Mouse (Mus musculus) right cerebral cortex, postnatal 25 days (tissue): ENCODE measurements around the gene Cyth1.

Source experiments
- DNase-seq: peaks from one replicate; pipeline ENCODE4 v3.0.0; 2022

The Cyth1 gene

DNA sequence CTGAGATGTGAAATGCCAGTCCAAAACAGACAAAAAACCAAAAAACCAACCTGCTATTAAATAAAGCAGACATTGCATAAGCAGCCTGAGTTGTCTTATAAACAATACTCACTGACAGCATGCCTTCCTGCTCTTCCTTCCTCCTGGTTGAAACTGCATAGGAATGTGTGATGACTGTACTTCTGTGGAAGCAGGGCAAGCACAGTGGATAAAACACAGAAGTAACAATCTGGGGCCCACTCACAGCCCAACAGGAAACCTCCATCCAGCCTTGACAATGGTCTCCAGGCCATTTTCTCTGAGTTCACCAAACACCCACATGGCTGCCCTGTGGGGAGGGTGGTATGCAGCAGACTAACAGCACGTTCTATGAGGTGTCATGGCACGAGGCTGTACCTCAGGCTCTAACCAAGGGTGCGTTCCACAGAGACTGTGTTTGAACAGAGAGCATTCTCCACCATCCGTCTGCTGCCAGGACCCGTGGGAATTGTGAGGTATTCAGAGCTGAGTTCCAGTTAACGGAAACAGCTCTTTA lies 26.0 kb downstream of the Cyth1 start:
- no peak for DNase-seq

DNA sequence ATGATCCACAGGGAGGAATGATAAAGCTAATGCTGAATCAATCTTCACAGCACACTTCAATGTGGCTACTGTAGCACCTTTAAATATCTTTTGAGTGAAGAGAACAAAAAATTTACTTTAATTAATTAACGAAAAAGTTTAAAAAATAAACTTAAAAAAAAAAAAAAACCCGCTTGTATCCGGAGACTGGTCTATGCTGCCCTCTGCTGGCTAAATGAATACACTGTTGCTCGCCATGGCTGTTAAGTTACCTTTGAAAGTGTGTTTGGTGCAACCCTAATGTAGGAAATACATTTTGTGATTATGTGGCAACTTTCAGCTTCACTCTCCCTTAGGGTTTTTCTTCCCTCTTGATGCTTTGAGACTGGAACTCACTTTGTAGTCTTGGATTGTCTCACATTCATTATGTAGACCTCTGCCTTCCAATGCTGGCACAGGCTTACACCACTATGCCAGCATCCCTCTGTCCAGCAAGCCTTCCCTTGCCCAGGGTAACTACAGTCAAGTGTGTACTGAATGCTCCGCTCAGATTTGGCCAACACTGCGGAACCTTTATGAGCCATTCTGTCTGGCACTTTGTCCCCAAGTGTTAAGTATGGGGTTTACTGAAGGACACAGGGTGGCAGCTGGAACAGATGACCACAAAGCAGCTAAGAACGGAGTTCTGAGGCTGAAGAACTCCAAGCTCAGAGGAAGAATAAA lies 27.7 kb downstream of the Cyth1 start:
- no peak for DNase-seq

- no peak for DNase-seq
Observed at GRCm38 (mm10) chr11:118219066-118219465, 29.3 kb downstream of the Cyth1 start.

DNA sequence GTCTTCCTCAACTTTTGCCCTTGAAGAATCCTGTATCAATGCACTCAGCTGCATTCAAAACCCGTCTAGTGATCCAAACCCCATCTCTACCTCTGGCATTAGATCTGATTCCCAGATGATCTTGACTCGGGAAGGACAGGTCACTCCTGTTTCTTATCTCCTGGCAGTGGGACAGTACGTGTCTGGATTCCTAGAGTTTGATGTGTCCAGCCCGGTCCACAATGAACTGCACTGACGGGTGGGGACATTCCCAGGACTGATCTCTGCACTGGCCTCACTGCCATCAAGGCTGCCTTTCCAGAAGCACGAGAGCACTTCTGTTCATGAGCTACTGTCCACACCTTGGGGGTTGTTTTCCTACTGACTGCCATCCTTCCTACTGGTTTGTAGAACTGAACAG lies 31.9 kb downstream of the Cyth1 start:
- DNase-seq: no peak

GRCm38 (mm10) chr11:118215928-118216458 lies 32.4 kb downstream of the Cyth1 start:
- no peak for DNase-seq

DNA sequence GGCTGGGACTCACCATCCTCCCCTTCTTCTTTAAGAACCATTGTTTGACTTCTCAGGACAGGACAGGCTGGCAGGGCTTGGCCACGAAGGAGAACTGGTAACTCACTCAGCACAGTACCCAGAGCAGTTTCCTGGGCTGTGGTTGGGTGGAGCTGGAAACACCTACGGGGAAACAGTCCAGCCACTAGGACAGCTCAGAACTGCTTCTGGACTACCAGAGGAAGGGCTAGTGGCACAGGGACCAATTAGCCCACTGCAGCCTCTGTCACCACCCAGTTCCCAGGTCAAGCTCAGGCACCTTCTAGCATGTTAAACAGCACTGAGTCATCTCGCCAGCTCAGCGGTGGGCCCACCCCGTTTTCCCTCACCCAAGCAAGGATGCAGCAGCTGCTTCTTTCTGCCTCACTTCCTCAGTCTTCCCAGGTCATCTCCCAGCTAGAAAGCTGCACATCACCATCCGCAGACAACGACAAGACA lies 35.7 kb downstream of the Cyth1 start:
- DNase-seq: no peak

DNA sequence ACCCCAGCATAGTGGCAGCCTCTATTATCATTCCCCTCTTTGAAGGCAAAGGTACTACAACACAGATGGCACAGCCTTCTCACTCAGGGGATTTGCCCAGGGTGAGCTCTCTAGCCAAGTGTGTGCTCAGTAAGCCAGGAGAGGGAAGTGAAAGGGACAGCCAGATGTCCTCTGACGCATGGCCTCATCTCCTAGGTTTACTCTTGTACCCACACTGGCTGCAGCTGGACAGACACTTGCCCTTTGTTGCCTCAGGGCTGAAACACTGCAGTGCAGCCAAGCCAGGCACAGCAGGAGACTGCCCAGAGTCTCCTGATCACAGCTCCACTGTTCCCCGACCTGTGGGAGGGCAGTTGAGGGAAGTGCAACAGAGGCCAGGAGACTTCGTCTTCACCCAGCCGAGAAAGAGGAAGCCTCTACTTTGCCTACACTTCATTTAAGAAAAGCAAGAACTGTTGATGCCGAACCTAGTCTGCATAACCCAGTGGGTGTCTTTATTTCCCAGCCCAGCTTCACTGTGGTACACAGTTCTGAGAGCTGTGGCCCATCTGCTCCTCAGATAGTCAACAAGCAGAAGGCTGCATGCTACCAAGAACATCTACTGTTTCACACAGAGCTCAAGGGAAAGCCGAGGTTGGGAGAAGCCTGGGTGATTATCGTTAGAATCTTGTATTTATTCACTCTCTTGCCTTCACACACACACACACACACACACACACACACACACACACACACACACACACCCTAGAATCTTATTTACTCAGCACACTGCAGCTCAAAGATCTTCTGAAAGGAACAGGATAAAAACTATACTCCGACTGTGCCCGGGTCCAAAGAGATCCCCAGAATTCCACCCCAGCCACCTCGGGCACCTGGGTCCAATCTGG lies 36.4 kb downstream of the Cyth1 start:
- DNase-seq: peak; percentile 54

DNA sequence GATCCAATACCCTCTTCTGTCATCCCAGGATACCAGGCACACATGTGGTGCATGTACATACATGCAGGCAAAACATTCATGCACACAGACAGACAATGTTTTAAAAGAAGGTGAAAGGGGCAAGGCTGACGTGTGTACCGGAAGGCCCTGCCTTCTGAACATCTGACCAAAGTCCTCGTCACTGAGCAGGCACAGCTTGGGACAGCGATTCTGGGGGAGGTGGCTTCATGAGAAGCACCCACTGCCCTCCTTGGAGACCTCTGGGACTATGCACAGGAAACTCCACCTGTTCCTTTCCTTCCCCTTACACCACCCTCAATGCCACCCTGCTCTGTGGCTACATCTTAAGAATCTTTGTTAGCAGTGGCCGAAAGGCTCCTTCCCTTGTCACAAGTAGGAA lies 37.4 kb downstream of the Cyth1 start:
- DNase-seq: no peak

GRCm38 (mm10) chr11:118210116-118210515 lies 38.3 kb downstream of the Cyth1 start:
- peak; percentile 63 for DNase-seq

GRCm38 (mm10) chr11:118209376-118209775 lies 39.0 kb downstream of the Cyth1 start:
- no peak for DNase-seq

- DNase-seq: no peak
Observed at GRCm38 (mm10) chr11:118208672-118209272, 39.6 kb downstream of the Cyth1 start.

- DNase-seq: no peak
Observed at GRCm38 (mm10) chr11:118207424-118208033, 40.9 kb downstream of the Cyth1 start.

GRCm38 (mm10) chr11:118206267-118206666 lies 42.1 kb downstream of the Cyth1 start:
- no peak for DNase-seq

- DNase-seq: no peak
Observed at GRCm38 (mm10) chr11:118203469-118203868, 44.9 kb downstream of the Cyth1 start.

DNA sequence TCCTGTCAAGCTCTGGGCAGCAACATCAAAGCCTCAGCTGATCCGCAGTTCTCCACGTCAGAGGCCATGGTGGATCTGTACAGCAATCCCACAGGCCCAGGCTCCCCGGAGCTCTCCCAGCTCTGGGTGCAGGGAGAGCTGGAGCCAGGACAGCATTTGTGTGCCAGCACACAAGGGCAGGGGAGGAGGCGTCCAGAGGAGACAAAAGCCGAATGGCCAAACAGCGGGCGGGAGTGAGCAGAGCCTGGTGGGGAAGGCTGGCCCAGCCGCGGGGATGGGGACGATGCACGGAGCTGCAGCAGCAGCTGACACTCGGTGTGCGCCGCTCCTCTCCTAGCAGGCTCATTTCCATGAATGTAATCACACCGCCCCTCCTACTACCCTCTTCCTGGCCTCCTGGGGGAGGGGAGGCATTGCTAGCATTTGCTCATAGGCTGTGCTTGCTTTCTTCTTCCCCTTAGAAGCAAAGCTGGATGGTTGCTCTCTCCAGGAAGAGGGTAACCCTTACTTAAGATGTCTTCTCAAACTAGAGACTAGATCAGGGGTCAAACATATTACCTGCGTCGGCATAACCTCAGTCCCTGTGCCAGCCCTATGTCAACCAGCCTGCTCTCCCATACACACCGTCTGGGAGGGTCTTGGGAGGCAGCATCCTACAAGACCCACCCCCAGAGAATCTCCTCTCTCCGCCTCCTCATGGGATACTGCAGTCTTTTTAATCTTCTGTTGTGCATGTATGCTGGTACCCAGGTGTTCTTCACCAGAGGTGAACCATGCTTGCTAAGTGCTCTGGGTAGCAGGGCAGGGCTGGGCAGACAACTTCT lies 45.8 kb downstream of the Cyth1 start:
- DNase-seq: peak; percentile 86

DNA sequence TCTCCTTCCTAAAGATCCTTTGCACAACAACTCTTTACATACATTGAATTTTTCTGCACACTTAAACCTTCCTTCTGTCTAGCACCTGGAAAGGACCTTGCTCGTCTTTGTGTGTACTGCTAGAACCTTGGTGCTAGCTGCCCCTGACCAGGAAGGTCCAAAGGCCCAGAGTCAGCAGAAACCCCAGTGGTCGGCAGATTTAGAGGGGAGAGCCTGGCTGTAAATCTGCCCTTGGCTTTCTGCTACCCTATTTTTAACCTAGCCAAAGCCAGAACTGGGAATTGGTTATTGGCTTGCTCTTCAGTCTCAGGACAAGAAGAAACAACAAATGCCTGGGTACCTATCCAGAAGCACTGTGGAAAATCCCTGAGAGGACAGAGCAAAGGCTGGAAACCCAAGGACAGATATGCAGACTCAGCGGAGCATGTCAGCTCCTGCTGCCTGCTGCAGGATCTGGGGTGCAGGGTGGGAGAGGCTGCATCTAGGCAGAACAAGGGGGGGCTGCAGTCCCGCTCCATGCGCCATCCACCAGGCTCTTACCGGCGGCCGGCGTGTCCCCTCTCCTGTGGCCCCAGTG lies 46.5 kb downstream of the Cyth1 start:
- no peak for DNase-seq

GRCm38 (mm10) chr11:118200834-118201830 lies 47.3 kb downstream of the Cyth1 start:
- DNase-seq: no peak

- DNase-seq: no peak
Observed at GRCm38 (mm10) chr11:118198296-118198600, 50.1 kb downstream of the Cyth1 start.

DNA sequence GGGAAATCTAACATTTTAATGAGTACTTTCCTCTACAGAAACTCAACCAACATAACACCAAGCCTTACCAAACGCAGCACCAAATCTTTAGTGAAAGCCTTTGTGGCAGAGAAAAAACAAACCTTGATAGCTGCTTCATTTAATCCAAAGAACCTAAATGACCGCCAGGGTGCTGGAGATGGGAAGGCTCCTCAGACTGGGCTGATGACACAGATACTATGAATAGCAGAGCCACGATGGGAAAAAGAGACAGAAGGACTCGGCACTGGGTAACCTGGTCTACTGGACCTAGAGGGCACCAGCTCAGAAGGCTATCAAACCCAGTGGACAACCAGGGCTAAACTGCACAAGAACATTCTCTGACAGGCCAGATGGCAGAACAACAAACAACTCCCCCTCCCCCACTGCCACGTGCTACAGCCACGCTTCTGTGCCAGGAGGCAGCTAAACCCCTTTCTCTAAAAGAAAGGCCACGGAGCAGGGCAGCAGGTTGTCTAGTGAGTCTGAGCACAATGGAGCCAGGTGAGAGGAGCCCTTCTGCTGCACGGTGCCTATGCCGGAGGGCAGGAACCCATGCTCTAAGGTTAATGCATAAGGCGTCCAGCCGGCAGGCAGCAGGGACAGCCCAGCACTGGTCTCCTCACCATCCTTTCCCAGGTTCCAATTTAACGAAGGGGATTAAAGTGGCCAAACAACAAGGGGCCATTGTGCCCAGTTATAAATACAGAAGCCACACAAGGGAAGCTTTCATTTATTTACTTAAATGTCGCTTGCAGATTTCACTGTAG lies 50.7 kb downstream of the Cyth1 start:
- DNase-seq: peak; percentile 65
